Mouse (Mus musculus) brain, adult 2 months (tissue): ENCODE results near the gene Gm28042.
A peak's percentile ranks its signal among the peaks of the same experiment; 100 is the strongest.

Experiments
- DNase-seq: peaks from one replicate; pipeline ENCODE4 v3.0.0; 2011; ENCODE audit warnings: low read depth, low spot score

The Gm28042 gene

DNA sequence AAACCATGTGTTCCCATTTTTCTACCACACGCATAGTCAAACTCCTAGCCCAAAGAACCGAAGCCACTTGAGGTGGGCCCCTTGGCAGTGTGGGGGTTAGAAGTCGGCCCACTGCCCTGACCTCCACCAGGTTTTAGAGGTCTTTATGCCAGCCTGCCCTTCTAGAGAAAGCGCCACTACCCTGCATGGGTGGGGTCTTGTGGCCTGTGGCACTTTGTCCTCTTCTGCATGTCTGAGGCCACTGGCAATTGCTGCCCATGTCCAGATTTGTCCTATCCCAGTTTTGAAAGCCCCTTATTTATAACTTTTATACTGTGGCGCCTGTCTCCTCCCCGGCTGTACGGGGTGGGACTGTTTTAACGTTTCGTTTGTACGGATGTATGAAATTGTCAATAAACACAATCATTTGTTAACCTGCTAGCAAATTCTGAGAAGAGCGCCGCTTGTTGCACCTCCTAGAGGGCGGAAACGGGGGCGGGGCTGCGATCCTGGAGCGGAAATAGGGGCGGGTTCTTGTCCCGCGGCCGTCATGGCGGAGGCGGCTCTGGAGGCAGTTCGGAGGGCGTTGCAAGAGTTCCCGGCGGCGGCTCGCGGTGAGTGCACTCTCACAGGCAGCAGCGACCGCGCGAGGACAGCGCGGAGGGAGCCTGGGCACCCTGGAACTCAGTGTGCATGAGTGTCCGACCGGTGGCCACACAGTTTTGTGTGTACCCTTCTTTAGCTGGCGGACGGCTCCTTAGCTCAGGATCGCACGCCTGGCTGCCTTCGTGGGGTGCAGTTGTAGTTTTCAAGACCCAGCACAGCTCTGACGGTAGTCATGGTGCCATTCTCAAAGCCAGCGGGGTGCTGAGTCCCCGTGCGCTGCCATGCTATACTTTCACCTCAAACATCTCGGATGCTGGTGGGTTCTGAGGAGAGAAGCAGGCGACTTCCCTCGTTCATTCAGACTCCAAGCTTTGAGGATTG is at the start of gene Gm28042, which contains the start of gene Jmjd7:
TSS of gene Gm28042 (plus strand) at position 510 of the 966 bp plus-strand sequence.
TSS of gene Jmjd7 (plus strand) at position 500 of the 966 bp plus-strand sequence.
- peak; percentile 94 for DNase-seq

DNA sequence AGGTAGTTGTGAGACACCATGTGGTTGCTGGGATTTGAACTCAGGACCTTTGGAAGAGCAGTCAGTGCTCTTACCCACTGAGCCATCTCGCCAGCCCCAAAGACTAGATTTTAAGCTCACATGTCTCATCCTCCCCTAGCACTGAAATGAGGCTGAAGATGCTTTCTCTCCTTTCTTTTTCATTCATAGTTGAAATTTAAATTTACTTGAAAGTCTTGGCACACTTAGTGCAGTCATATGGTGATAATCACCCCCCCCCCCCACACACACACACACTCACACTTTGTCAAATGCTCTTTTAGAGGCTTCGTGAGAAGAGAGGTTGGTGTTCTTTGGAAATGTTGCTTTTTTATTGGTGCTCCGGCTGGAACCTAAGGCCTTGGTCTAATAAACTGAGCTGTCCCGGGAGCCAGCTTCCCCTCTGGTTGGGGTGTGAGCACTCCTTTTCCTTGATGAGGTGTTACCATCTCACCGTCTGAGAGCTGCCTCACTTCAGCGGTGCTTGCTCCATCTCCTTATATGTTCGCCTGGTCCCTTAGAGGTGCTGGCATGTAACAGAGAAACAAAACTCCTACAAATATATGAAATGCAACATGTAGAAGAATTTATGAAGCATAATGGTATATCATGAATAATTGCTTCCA is 46.8 kb upstream of the Gm28042 start:
- DNase-seq, result peak; percentile 41

DNA sequence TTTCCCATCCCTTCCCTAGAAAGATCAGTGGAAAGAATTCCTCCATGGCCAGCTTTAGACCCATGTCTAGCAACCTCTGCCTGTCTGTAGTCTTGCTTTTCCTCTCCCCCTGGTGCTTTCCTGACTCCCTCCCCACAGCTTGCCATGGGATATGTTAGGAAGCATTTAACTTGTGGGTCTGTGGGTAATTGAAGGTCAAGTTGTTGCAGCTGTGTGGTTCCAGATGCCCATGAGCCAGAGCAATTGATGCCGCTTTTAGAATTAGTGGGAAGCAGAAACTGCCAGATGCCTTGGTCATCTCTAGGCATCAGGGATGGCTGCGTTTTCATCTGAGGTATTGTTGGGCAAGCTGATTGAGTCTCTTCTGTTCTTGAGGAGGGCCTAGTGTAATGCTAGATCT is 45.7 kb upstream of the Gm28042 start:
- DNase-seq, result no peak

DNA sequence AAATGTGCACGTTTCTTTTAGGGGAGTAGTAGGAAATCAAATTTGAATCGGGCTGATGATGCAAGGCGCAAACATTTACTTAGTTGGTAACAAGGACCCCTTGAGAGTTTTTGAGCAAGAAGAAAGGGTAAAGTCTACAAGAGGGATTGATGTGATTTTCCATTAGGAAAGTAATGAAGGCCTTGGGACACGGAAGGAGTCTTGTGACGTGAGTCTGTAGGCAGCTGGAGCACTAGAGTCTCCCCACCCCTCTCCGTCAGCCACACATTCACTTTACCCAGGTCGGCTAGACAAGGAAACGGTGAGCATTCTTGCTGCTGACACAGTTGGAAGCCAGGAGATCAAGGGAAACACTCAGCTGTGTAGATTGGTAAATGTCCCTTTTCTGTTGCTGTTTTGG is 41.4 kb upstream of the Gm28042 start:
- DNase-seq, result no peak

DNA sequence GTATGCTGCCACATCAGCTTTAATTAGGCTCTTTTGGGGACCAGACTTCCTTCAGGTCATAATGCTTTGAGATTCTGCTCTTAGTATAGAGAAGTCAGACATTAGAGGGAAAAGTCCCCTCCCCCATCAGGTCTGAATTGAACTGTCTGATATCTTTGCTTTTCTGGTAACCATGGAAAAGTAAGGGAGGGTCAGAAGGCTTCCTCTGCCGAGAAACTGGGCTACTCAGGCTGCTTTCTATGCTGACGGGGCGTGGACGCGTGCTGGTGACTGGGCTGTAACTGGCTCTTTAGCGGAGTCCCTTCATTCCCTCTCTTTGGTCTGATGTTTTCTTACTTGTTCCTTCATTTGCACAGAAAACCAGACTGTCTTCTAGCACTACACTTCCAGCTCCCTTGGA is 40.9 kb upstream of the Gm28042 start:
- DNase-seq, result no peak

DNA sequence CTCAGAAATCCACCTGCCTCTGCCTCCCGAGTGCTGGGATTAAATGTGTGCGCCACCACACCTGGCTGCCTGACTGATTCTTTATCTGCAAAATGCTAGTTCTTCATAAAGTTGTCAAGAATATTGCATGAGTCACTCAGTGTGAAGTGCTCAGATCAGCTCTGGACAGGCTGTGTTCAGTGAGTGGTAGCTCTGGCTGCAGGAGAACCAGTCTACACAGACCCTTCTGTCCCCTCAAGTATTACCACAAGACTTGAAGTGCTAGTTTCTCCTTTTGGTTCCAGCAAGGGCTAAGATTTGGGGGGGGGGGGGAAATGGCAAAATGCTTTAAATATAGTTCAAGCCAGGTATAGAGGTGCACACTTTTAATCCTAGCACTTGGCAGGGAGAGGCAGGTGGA is 39.9 kb upstream of the Gm28042 start:
- DNase-seq, result no peak

DNA sequence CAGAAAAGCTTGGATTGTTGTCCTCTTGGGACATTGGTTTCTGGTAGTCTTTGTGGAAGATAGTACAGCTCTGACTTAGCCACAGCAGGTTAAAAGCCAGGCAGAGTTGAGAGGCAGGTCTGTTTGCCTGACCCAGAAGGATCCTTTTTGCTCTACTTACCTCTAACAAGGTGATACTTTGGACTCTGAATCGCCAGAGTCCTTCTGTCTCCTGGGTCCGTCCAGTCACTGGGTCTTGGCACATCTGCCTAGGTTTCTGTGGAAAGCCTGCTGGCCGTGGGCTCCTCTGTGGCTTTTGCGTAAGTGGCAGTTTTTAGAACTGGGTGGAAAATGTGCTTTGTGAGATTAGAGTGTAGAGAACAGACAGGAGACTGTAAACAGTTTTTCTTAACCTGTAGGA is 38.3 kb upstream of the Gm28042 start:
- no peak for DNase-seq

DNA sequence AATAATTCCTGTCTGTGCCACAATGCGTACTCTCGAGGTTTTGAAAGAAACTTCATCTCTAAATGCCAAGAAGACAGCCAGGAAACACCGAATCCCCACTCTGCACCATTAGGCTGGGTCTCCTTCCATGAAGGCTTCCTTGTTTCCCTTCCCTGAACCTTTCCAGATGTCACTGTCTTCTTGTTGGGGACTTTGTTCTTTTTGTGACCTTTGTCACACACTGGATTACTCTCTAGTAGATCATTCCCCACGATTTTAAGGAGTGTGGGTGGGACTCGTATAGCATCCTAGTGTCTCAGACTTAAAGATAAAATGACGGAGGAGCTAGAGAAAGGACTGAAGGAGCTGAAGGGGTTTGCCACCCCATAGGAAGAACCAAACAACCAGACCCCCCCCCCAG is 36.4 kb upstream of the Gm28042 start:
- no peak for DNase-seq

DNA sequence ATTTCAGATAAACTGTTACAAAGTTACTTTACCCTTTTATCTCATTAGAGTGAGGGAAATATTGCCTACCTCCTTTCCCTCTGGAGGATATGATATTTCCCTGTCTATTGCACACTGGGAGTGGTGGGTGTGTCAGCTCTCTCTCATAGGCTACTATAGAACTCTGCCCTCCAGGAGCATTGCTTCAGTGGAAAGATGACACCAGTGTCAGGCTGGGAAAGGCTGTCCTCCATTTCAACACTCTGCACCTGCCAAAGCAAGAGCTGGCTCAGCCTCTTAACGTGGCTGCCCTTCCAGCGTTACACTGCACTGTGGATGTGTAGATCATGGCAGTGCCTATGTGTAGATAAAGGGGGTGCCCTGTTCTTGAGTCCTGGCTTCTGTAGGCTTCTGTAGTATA is 34.9 kb upstream of the Gm28042 start:
- no peak for DNase-seq

DNA sequence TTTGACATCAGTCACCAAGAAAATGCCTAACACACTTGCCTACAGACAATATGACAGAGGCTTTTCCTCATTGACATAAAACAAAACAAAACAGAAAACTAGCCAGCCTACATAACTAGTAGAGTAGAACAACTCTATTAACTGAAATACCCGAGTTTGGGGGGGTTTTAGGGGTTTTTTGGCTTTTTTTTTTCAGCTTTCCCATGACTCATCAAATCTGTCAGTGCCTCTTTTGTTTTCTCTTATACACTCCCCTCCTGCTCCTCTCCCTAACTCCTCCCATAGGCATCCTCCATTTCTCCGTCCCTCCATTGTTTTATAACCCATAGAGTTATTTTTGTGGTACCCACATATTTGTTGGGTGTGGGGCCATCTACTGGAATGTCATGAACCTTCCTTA is 33.8 kb upstream of the Gm28042 start:
- no peak for DNase-seq

DNA sequence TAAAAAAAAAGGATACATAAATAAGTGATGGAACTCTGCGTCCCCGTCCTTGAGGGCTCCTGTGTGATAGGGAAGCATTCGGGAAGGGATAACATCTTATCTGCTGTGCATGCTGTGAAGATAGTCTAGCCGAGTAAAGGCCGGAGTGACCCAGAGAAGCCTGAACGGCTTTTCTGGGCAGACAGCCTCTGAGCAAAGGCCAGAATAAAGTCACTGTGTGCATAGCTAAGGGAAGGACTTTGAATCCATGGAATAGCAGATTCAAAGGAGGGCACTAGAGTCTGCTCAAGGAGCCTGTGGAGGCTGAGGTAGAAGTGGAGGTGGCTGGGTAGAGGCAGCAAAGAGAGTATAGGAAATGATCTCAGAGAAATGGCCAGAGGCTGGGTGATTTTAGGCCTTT is 32.5 kb upstream of the Gm28042 start:
- DNase-seq, result no peak

DNA sequence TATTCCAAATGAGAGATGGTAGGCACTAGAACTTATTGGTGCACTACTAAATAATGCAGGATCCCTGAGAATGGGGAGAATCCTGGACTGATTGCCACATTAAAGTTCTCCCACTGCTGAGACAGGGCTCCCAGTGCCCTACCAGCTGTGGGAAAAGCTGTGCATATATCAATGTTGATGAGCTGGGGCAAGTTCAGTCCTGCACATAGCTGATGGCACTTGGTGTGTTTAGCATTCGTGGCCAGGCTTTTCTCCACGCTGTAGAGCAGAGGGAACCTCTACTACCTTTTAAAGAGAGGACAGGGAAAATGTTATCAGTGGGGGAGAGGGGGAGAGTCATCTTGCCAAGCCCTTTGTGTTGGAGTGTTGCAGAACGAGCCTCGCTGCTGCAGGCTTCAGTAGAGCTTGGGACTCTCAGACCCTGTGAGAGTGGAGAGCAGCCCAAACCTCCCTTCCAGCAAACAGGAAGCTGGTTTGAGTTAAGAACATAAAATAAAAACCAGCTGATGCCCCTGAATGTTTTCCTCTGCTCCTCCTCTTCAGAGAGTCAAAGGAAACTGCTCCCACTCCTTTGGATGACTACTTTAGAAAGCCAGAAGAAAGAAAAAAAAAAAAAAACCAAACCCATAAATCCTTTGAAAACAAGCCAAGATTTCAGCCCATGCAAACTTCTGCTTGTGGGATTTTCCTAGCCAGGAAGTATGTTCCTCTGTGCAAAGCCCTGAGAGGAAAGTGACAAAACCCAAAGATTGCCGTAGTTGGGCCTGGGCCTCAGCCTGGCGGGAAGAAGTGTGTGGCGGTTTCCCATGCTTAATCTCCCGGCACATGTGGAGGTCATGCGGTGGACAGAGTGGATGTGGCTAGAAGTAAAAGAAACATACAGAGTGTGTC is 31.7 kb upstream of the Gm28042 start:
- peak; percentile 65 for DNase-seq

DNA sequence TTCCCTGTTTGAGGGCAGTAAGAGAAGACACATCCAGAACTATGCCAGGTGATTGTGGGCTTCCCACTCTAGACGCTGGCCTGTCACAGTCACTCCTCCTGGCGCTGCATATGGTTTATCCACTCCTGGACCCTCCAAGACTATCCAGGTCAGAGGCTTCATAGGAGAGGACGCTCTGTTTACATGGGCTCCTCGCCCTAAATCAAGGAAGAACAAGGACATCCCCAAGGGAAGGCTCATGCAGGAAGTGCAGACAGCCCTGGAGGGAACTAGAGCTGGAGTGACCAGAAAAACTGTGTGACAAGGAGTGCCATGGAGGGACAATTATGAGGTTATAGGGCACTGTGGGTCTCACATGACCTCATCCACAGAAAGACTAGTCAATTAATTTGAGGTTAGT is 29.9 kb upstream of the Gm28042 start:
- no peak for DNase-seq

DNA sequence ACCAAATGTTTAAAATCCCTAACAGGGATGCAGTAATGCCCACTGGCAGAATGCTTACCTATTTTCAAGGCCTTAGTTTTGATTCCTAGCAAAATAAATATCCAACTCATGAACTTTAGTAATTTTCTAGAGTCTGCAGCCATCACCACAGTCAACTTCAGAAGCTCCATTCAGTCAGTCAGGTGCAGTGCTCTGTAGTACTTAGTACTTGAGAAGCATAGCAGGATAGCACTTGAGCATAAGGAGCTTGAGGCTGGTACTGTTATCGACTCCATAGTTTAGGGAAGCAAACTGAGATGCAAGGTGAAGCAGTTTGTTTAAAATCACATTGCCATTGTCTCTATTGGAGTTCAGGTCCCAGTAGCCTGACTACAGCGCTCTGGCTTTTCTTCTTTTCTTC is 27.6 kb upstream of the Gm28042 start:
- no peak for DNase-seq

DNA sequence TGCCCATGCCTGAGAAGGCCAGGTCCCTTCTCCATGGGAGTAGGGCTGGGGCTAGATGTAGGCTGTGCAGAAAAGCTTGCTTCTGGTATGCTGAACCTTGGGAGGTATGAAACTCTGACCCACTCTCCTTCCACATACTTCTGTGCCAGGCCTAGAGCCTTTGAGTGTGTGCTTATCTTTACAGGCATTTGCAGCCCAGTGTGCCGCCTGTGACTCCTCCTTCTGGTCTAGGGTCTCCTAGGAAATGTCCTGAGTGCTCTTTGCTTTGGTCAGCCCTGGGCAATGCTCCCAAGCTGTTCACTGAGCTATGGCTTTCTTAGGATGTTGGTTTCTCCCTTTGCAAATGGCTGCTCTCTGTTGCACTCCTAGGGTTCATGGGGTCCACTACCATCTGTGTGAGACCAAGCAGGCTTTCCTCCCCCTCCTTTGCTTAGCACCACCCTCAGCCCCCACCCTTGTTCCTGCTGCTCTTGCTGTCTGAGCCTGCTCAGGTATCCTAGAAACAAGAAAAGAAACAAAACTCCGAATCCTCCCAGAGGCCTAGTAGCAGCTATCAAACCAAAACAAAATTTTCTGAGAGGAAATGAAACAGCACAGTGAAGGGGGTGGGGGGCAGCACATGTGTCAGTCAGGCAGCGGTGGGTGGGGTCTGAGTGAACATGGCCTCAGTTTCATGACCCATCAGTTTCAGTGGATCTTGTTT is 26.3 kb upstream of the Gm28042 start:
- DNase-seq, result no peak

DNA sequence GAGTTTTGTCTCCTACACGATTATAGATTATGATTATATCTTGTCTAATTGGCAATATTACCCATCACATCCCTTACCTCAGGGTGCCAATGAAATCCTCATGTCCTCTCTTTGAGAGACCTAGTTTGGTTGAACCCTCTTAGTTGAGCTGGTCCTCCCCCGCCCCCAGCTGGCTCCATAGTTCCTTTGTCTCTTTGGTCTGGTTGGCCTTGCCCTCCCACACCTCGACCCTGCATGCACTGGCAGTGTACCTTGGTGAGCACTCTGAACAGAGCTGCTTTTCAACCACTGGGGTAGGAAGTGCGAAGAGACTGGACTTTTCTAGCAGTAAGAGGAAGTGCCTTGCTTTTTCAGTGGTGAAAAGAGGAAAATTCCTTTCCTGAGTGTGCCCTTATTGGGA is 25.3 kb upstream of the Gm28042 start:
- no peak for DNase-seq

DNA sequence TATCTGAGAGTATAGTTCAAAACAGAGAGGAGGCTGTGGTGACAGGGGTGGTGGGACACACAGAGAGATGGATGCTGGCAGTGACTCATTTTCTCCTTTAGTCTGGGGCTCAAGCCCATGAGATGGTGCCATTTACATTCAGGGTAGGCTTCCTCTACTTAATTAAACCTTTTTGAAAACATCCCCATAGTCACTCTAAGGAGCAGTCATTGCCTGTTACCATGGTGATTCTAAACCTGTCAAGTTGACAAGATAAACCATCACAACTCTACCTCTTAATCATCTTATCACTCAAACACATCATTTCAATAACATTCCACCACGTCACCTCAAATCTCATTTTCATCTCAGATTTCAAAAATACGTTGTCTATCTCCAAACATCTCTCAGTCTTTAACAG is 23.3 kb upstream of the Gm28042 start:
- DNase-seq, result no peak

DNA sequence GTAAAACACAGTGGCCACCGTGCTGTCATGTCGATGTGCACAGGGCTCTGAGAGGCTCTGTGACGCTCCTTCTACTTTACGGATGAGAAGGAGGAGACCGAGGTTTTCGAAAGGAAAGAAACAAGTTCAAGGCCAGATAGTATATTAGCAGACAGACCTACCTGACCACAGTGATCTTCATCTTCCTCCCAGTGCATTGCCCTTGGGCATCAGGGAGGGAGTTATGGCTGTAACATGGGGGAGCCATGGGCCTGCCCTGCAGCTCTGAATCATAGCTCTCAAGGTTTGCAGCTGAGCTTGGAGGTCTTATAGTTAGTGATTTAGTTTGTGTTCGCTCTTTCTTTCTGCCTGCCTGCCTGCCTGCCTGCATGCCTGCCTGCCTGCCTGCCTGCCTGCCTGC is 20.6 kb upstream of the Gm28042 start:
- DNase-seq, result no peak

DNA sequence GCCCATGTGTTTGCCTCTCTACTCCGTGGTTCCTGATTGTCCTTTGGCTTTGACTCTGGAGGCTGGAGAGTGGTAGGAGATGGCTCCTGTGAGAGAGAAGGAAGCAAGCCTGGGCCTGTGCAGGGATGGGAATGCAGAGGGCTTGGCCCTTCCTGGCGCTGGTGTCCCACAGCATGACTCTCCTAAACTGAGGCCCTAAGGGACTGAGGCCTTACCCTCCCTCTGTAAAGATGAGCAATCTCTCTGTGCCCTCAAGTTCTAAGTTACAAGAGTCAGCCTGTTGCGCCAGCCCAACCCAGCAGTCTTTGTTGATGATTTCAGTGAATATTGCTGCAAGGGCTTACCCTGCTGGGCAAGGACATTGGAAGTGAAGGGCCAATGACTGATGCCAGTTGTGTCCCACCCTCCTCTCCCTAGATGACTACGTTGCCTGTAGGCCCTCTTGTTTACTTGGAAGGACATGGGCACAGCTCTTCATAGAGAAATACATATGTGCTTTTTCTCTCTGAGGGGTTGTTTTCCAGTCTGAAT is 19.5 kb upstream of the Gm28042 start:
- DNase-seq, result no peak

DNA sequence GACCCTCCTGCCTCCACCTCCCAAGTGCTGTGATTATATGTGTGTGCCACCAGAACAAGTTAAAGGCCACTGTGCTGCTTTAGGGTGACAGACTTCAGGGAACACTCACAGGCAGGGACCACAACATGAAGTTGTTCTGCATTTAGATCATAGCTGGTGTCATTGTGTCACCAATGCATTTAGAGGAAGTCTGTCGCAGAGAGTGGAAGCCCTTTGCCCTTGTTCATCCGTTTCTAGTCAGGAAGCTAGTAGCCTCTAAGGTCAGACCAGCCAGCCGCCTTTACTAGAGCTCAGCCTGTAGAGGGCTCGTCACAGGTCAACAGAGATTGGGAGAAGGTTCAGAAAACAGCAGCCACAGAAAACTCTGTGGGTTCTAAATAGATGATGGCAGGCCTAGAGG is 18.6 kb upstream of the Gm28042 start:
- DNase-seq, result no peak
